Mouse (Mus musculus) lung, adult 2 months (tissue): ENCODE results near the gene Wasf3.
"Not testable (repeated sequence)": the region's sequence is repeated elsewhere in the genome, so short reads cannot be mapped to it uniquely, and the experiment has no call there.

ENCODE experiments used
- CTCF ChIP-seq: fragments of 200-500 bp; IDR thresholded peaks from 2 replicates; pipeline ENCODE4 v1.5.1; 2011; ENCODE audit warnings: mild to moderate bottlenecking, low read length, control low read depth; ENCODE audit not compliant: insufficient read depth
- POLR2A ChIP-seq: fragments of 200-500 bp; IDR thresholded peaks from 2 replicates; pipeline ENCODE4 v1.6.1; 2011; ENCODE audit warnings: low read depth, mild to moderate bottlenecking, control low read depth, low read length, borderline replicate concordance; ENCODE audit errors: extremely low read depth

DNA sequence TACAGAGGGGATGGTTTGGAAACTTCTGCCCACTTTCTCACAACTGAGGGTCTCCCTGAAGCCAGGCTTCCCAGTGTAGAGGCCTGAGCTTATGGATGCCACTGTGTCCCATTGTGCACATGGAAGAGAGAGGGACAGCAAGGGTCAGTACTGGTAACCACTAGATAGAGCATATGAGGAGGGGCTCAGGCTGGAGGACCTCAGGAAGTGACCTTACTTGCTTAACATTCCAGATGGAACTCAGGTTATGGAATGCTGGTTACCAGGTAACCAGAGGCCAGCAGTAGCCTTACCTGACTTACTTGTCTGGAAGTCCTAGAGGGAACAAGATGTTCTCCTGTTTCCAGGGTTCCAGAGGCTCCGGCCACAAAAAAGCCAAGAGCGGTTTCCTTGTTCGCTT is 96.9 kb downstream of the Wasf3 start, which contains the start of gene Gm6408:
- not testable (repeated sequence) for TF ChIP-seq POLR2A, CTCF
